Mouse (Mus musculus) CH12F3 (cell line): ENCODE results near the gene Epor.

Experiments used
- in situ Hi-C: fragments of 300-500 bp; cut with MboI; formaldehyde crosslinking; loops from 2 replicates; pipeline ENCODE4 v1.14.3; 2020; ENCODE audit warnings: low sequenced_read_pairs

Epor gene

DNA sequence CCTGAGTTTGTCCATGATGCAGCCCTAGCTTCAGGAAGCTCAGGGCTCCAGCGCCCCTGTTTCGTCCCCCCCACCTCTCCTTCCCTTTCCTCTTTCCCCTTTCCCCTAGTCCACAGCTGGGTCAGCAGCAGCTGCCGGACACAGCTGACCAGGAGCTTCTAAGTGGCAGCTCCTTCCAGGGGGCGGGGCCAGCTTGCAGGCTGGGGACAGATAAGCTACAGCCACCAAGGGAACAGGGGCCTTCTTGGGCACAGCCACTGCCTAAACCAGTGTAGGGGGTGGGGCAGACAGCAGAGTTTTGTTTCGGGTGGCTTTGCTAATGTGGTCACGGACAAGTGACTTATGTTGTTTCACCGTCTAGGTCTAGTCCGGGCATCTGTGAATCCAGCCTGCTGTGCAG lies at the start of gene Epor:
Gene Epor (minus strand): TSS at position 90 of the 400 bp plus-strand sequence.
- in situ Hi-C loops = no loop called here

GRCm38 (mm10) chr9:22012731-22013130 lies 49.4 kb upstream of the Epor start:
- in situ Hi-C loops = no loop called here

- in situ Hi-C loops = no loop called here
Observed at GRCm38 (mm10) chr9:22011055-22011454, 47.7 kb upstream of the Epor start.

DNA sequence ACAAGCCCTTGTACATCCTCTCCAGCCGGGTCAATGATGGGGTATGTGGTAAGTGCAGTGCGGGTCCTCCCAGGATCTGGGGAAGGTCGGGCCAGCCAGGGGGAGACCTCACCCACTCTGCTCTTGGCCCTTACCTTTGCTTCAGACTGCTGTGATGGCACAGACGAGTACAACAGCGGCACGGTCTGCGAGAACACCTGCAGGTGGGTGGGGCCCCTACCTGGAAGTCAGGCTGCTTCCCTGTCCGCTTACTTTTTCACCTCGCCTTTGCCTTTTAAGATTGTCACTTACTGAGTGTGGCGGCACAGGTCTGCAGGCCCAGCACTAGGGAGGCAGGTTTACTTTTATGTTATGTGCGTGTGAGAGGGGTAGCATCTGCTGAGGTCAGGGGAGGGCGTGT lies 41.2 kb upstream of the Epor start:
- in situ Hi-C loops = no loop called here

- in situ Hi-C loops = no loop called here
Observed at GRCm38 (mm10) chr9:22003163-22003554, 39.9 kb upstream of the Epor start.

DNA sequence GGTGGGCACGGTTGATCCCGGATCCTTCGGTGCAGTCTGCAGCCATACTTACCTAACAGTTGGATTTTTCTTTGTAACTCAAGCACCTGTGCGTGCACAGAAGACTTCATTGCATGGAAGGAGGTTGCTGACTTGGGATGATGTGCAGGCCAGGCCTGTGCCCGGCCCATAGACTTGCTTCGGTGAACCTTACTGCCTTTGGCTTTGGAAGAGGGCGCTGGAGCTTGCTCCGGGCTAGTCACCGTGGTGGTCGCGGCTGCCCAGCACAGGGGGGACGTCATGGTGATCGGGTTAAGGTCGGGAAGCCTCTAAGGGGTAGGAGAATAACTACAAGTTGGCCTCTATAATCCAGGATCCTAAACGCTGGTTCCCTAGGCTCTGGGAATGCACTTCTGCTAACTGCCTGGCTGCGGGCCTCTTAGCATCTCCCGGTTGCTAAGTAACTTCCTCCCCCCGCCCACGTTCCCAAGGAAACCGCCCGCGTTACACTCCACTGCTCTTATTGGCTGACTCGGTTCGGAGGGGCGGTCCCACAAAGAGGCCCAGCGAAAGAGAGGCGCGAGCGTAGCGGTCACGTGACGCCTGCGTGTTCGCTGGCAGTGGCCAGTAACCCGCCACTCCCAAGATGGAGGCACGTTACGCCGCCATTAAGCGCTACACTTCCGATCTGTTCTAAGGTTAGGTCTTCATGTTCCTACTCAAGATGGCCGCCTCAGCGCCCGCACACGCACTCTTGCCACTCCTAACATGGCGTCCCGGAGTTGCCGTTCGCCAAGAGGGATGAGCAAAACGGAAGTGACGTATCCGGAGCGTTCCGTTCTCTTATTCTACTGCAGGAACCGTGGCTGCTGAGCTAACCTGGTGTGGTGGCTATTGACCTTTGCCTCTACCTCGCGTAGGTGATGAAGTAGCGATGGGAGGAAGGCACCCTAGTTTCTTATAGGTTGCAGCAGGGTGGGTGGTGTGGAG lies 39.2 kb upstream of the Epor start, which contains the start of the genes Ccdc151 and Prkcsh:
Gene Ccdc151 (minus strand): TSS at position 441 of the 969 bp plus-strand sequence.
Gene Prkcsh (plus strand): TSS at position 613 of the 969 bp plus-strand sequence.
- in situ Hi-C loops = no loop called here

DNA sequence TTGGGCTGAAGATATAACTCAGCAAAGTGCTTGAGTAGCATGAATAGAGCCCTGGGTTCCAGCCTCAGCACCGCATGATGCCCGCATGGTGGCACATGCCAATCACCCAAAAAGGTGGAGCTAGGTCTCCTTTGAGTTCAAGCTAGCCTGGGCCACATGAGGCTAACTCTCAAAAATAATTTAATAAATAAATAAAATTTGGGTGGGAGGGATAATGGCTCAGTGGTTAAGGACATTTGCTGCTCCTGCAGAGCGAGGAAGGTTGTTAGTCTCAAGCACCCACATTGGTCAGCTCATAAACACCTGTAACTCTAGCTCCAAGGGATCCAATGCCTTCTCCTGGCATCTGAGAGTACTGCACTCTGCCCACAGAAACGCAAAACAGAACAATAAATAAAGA lies 38.3 kb upstream of the Epor start:
- in situ Hi-C loops = no loop called here

DNA sequence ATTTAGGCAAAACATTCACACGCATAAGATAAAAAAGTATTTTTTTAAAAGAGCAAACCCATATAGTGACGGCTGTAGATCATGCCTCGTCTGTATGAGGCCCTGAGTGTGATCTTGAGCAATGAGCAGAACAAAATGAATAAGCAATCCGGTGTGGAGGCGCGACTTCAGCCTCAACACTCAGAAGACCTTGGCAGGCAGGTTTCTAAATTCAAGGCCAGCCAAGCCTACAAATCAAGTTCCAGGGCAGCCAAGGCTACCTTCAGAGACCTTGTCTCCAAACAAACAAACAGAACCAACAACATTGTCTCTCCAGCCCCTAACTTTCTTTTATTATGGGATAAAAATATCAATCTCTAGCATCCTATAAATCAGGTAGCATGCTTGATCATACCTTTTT lies 37.0 kb upstream of the Epor start:
- in situ Hi-C loops = no loop called here

- in situ Hi-C loops = no loop called here
Observed at GRCm38 (mm10) chr9:21996178-21996867, 33.0 kb upstream of the Epor start.

- in situ Hi-C loops = no loop called here
Observed at GRCm38 (mm10) chr9:21992227-21992626, 28.9 kb upstream of the Epor start.

DNA sequence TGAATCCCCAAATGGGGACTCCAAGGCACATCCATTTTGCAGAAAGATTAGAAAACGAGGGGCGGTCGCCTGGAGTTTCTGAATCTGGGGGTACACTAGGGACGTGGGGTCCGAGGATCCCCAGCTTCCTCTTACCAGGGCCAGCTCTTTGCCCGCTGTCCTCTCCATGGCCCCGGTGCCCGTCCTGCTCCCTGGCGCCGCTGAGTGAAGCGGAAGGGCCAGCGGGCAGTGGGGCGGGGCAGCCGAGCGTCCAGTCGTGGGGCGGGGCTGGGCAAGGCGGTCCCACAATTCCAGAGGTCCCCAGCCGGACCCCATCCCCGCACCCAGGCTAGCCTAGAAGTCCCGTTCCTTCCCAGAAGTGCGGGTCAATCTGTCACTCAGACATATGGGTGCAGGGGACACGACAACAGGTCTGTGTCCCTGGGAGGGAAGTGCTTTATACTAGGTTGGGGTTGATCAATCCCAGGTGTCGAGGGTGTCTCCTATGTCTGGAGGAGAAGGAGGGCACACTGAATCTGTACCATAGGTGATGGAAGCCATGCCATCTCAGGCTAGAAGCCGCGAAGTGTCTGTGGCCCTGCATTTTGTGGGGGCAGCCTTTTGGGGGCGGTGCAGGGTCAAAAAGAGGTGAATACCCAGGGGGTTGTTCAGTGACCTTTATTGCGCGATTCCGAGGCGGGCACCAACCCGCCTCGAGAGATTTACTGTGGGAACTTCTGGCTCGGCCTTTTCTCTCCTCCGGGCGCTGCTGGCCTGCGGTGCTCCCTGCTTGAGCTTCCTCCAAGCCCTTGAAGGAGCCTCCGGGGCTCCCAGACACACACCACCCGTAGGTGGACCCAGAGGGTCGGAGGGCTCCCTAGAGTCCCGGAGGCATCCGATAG lies 26.2 kb upstream of the Epor start, which contains the start of gene Rgl3:
Gene Rgl3 (minus strand): TSS at position 217 of the 881 bp plus-strand sequence.
- in situ Hi-C loops = no loop called here

DNA sequence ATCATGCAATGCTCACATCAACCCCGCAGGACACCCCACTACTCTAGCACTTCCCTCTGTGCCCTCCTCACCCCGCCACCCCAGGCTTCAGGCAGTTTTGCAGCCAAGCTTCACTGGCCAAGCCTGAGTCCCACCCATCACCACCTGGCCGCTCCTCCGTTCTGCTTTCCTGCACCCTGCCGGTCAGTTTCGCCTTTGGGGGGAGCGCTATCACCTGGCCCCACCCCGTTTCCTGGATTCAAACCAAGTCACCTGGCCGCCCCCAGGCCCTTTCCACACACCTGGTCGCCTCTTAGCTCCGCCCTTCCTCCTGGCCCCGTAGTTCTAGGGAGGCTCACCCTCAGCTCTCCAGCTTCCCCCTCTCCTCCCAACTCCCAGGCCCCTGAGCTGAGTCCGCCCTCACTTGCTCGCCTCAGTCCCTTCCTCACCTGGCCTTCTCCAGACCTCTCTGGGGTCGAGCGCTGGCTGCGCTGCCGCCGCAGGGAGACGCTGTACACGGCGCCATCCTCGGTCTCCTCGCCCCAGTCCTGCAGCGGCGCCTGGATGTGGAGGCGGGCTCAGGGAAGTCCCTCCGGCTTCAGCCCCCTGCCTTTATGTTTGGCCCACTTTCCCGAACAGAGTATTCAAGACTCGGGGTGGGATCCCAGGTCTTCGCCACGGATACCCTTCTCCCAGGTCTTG lies 25.3 kb upstream of the Epor start:
- in situ Hi-C loops = no loop called here

DNA sequence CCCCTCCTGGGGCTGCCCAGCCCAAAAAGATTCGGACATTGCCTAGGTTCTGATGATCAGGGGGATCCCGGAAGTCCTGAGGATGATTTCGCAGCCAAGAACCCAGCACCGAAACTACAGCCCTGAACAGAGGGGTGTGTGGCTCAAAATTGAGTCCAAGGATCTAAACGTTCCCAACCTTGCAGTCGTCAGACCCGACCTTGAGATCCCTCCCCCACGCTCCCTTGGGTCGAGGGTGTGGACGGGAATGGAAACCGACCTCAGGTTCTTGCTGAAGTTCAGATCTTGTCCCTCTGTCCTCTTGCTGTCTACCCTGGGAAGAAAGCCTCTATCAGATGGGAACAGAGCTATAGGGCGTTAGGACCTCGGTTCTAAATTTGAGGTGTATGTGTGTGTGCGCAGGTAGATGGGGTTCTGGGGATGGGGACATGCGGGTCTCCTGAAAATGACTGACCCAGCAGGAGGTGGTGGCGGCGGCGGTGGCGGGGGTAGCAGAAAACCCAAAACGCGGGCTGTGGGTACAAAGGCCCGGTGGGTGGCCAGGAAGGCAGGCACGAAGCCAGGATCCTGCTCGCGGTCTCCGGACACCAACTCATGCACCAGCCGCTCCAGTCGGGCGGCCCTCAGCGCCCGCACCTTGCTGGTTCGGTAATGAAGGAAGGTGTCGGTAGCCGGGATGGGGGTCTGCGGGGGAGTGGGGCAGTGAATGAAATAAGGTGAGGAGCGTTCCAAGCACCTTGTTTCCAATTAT lies 24.5 kb upstream of the Epor start:
- in situ Hi-C loops = no loop called here

DNA sequence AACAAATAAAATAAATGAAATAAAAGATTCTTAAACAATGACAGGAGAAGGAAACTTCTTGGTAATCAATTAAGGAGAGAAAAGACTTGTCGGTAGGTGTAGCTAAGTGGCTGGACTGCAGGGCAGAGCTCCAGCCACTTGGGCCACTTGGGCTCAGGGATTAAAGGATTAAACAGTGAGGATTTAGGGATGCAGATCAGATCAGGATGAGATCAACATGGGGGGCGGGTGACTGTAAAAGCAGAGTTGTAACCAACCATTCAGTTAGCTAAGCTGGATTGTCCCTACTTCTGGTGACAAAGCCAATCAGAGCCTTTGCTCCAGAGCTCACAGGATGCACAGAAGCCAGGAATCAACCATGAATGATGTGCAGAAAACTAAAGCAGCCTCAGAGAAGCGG lies 20.6 kb upstream of the Epor start:
- in situ Hi-C loops = no loop called here

DNA sequence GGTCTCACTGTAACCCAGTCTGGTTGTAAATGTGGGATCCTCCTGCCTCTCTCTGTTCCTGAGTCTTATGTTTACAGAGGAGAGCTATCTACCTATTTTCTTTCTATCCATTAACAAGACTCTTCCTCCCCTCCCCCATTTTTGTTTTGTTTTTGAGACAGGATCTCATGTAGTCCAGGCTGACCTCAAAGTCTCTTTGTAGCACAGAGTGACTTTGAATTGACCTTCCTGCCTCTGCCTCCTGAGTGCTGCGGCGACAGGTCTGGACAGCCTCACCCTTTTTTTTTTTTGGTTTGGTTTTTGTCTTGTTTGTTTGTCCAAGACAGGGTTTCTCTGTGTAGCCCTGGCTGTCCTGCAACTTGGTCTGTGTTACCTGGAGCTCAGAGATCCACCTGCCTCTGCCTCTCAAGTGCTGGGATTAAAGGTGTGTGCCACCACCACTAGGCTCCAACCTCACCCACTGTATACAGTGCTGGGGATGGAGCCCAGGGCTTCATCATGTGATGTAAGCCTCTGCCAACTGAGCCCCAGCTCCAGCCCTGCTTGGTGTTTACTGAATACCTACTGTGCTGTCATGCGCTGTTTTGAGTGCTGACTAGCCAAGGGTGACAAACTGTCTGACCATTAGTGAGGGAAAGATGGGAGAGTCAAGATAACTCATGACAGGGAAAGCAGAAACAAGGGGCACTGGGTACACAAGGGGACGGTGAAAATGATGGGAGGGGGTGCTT lies 15.3 kb upstream of the Epor start:
- in situ Hi-C loops = no loop called here

DNA sequence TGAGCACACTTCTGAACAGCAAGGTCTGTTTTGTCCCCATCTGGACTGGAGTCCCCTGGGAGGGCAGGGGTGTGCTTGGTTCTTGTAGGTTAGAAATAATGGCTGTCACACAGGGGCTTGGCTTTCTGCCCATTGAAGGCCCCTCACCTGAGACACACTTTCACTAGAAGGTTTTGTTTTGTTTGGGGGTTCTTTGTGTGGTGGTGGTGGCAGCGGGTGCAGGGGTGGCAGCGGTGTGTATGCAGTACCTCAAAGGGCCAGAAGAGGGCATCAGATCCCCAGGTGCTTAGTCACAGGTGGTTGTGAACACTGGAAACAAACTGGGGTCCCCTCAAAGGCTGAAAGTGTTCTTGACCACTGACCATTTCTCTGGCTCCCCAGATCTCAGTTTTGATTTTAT lies 14.7 kb upstream of the Epor start:
- in situ Hi-C loops = no loop called here

GRCm38 (mm10) chr9:21977331-21977730 lies 14.0 kb upstream of the Epor start:
- in situ Hi-C loops = no loop called here

- in situ Hi-C loops = no loop called here
Observed at GRCm38 (mm10) chr9:21976626-21977175, 13.4 kb upstream of the Epor start.

DNA sequence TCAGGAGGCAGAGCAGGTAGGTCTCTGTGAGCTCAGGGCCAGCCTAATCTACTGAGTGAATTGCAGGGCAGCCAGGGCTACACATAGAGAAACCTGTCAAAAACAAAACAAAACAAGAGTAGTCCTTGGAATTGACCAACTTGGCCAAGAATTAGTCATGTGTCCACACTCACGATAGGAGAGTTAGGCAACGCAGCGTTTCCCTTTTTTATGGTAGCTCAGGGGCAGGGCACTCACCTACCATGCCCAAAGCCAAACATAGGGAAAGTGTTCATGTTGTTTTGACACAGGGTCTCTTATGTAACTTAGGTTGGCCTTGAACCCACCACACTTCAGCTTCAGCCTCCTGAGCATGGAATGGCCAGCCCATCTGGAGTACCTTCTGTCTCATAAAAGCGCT lies 6.0 kb upstream of the Epor start:
- in situ Hi-C loops = no loop called here
